Mouse (Mus musculus) limb, embryonic 15.5 days (tissue): Measurements from ENCODE around the gene Tmem235. TPM values are rescaled to one million over a fixed set of nuclear protein-coding genes. Genes with fewer than 3 reads are reported as not detected.

Experiments
- ATAC-seq: fragments of 200-750 bp; cut with Nextera tagmentation; 2 replicates; pipeline ENCODE4 v1.8.0; 2017; ENCODE audit warnings: low read depth, moderate TSS enrichment; ENCODE audit not compliant: insufficient number of reproducible peaks, low FRiP score, low TSS enrichment
- H3K27ac ChIP-seq: fragments of 300-500 bp; sonication (generic); 2 replicates; pipeline ENCODE4 v1.5.1; 2015; ENCODE audit warnings: moderate library complexity, mild to moderate bottlenecking, inconsistent platforms
- H3K27me3 ChIP-seq: fragments of 300-500 bp; sonication (generic); 2 replicates; pipeline ENCODE4 v1.6.1; 2015; ENCODE audit warnings: inconsistent platforms
- H3K36me3 ChIP-seq: fragments of 300-500 bp; sonication (generic); 2 replicates; pipeline ENCODE4 v1.6.1; 2015; ENCODE audit warnings: inconsistent platforms
- H3K4me1 ChIP-seq: fragments of 300-500 bp; sonication (generic); 2 replicates; pipeline ENCODE4 v1.6.1; 2015; ENCODE audit warnings: inconsistent platforms
- H3K4me2 ChIP-seq: fragments of 300-500 bp; sonication (generic); 2 replicates; pipeline ENCODE4 v1.6.1; 2015; ENCODE audit warnings: mild to moderate bottlenecking, inconsistent platforms
- H3K4me3 ChIP-seq: fragments of 300-500 bp; sonication (generic); 2 replicates; pipeline ENCODE4 v1.5.1; 2015; ENCODE audit warnings: mild to moderate bottlenecking, inconsistent platforms
- H3K9ac ChIP-seq: fragments of 300-500 bp; sonication (generic); 2 replicates; pipeline ENCODE4 v1.6.1; 2015; ENCODE audit warnings: inconsistent platforms
- H3K9me3 ChIP-seq: fragments of 300-500 bp; sonication (generic); 2 replicates; pipeline ENCODE4 v1.6.1; 2016; ENCODE audit warnings: inconsistent platforms
- WGBS: fragments of 180-500 bp; shearing (Covaris S2); methylation state at CpG from one replicate; pipeline ENCODE4 v1.1.7; 2015; 5-methylcytosine and 5-hydroxymethylcytosine counted together
- polyA plus RNA-seq: library from polyadenylated mRNA; unstranded; fragments of >200 nt; fragmentation: Nextera tagmentation; extraction: Ambion mirVana; gene quantifications from 2 replicates; pipeline ENCODE4 v1.2.1, GENCODE M21; 2015

The Tmem235 gene
- polyA plus RNA-seq, 1 experiment from 2014 or later, result not detected

DNA sequence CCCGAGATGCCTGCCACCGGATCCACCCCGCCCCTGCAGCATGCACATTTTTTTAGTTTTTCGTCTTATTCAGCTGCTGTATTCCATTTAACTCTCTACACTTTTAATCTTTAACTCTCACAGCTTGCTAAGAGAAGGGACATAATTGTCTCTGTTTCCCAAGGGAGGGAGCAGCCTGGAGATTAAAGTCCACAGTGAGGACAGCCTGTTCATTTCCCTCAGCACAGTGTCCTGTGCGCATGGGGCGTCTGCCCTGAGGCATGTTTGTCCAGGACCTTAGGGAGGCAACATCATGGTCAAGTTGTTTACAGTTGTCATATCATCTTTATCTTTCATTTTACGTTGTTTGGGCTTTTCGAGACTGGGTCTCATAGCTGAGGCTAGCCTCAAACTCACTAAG, 26.5 kb upstream of the Tmem235 start:
- no peak for ATAC-seq
- H3K27ac ChIP-seq, result no peak overlapping the region
- no peaks in the 10 kb centered on the region for H3K36me3 ChIP-seq
- peaks cover 29% of the 10 kb centered on the region for H3K4me1 ChIP-seq
- 92% methylated on average over 8 of the region's 8 CpGs for WGBS
- H3K9me3 ChIP-seq, result no peaks in the 10 kb centered on the region
- no peak overlapping the region for H3K9ac ChIP-seq
- H3K27me3 ChIP-seq, result no peaks in the 10 kb centered on the region
- H3K4me3 ChIP-seq, result no peak overlapping the region
- H3K4me2 ChIP-seq, result no peak overlapping the region

- H3K4me1 ChIP-seq, result peaks cover 20% of the 10 kb centered on the region
- no peak overlapping the region for H3K9ac ChIP-seq
- ATAC-seq, result no peak
- no peak overlapping the region for H3K4me2 ChIP-seq
- H3K36me3 ChIP-seq, result no peaks in the 10 kb centered on the region
- no peak overlapping the region for H3K27ac ChIP-seq
- no peaks in the 10 kb centered on the region for H3K27me3 ChIP-seq
- WGBS, result 24% methylated on average over 13 of the region's 13 CpGs
- H3K9me3 ChIP-seq, result no peaks in the 10 kb centered on the region
- H3K4me3 ChIP-seq, result 0 out of 2 replicates have a peak overlapping the region, but pooled peaks have one; percentile 4
Observed at GRCm38 (mm10) chr11:117836306-117836705, 24.2 kb upstream of the Tmem235 start.

DNA sequence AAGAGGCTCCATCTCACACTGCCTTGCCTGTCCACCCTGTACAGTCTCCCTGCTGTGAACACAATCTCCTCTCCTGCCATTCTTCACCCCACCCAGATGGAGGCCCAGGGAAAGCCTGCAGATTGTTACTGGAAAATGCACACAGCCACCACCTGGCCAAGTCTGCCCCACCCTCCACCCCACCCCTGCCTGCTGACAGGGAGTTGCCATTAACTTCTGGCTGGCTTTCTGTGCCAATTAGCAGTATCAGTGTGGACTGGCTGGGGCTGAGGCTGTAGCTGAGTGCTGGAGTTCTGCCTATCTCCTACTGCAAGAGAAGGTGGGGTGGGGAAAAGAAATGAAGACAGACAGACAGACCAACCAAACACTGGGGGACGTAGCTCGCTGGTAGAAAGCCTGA, 22.0 kb upstream of the Tmem235 start:
- no peak overlapping the region for H3K4me3 ChIP-seq
- no peak overlapping the region for H3K4me2 ChIP-seq
- peaks cover 11% of the 10 kb centered on the region for H3K4me1 ChIP-seq
- H3K36me3 ChIP-seq, result no peaks in the 10 kb centered on the region
- no peaks in the 10 kb centered on the region for H3K9me3 ChIP-seq
- H3K27ac ChIP-seq, result peak overlapping the region; percentile 50; the same call in 1 of the 2 replicates
- H3K9ac ChIP-seq, result no peak overlapping the region
- H3K27me3 ChIP-seq, result no peaks in the 10 kb centered on the region
- 61% methylated on average over 2 of the region's 2 CpGs for WGBS
- 0 out of 2 replicates have a peak, but pooled peaks have one; percentile 31 for ATAC-seq

DNA sequence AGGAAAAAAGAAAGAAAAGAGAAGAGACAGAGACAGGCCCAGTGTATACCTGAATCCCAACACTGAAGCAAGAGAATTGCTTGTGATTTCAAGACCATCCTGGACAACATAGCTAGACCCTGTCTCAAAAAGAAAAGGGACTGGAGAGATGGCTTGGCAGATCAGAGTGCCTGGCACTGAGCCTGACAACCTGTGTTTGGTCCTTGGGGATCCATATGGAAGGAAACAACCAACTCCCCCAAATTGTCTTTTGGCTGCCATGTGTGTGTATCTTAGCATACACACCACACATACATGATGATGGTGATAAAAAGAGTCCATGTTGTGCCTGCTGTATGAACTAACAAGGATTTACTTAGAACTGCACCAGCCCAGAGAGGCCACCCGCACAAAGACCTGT, 21.5 kb upstream of the Tmem235 start:
- H3K27me3 ChIP-seq, result no peaks in the 10 kb centered on the region
- H3K36me3 ChIP-seq, result no peaks in the 10 kb centered on the region
- H3K27ac ChIP-seq, result peak overlapping the region; percentile 50; the same call in 1 of the 2 replicates
- ATAC-seq, result no peak
- H3K4me1 ChIP-seq, result peaks cover 11% of the 10 kb centered on the region
- H3K9ac ChIP-seq, result no peak overlapping the region
- no peak overlapping the region for H3K4me2 ChIP-seq
- no peak overlapping the region for H3K4me3 ChIP-seq
- H3K9me3 ChIP-seq, result no peaks in the 10 kb centered on the region
- WGBS, result 85% methylated on average over 1 of the region's 1 CpGs

GRCm38 (mm10) chr11:117840910-117841309, 19.6 kb upstream of the Tmem235 start:
- H3K36me3 ChIP-seq, result no peaks in the 10 kb centered on the region
- H3K4me1 ChIP-seq, result peaks cover 11% of the 10 kb centered on the region
- no peak overlapping the region for H3K4me2 ChIP-seq
- no peak overlapping the region for H3K27ac ChIP-seq
- no peak overlapping the region for H3K4me3 ChIP-seq
- H3K27me3 ChIP-seq, result no peaks in the 10 kb centered on the region
- H3K9ac ChIP-seq, result no peak overlapping the region
- WGBS, result 39% methylated on average over 1 of the region's 1 CpGs
- no peaks in the 10 kb centered on the region for H3K9me3 ChIP-seq
- ATAC-seq, result no peak

DNA sequence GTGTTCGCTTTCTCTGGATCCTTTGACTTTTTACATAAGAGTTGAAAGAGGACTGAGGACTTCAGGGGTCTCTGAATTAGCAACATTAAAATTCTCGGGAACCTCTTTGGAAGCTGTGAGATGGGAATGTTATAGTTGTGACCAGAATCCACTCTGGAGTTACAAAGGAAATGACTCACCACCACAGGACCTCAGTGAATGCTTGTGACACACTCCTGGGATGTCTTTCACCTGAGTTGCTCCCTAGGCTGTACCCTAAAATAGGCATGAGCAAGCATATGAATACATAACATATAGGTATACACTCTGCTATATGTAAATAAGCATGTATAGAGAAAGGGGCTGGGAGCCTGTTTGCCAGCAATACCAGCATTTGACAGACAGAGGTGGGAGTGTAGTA, 17.1 kb upstream of the Tmem235 start:
- Histone ChIP-seq H3K27ac (no peak overlapping the region), H3K4me2 (no peak overlapping the region), H3K4me1 (peaks cover 16% of the 10 kb centered on the region), H3K27me3 (no peaks in the 10 kb centered on the region), H3K36me3 (no peaks in the 10 kb centered on the region), H3K4me3 (no peak overlapping the region), H3K9ac (no peak overlapping the region), H3K9me3 (no peaks in the 10 kb centered on the region)
- no peak for ATAC-seq
- 82% methylated on average over 2 of the region's 2 CpGs for WGBS

DNA sequence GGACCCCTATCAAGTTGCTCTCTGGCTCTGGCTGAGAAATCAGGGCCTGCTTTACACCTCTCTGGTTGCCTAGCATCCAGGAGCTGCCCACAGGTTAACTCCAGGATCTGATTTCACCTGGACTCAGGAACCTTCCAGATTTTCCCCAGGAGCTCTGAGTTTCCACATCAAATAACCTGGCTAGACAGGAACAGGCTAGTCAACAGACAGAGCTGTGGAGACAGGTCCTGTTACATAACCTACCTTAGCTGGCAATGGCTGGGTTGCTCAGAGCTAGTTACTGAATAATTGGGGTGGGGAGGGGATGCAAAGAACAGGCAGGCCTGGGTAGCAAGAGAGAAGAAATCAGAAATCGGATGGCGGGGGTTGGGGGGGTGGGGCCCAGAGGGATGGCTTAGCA, 15.6 kb upstream of the Tmem235 start:
- Histone ChIP-seq H3K4me2 (no peak overlapping the region), H3K27ac (no peak overlapping the region), H3K4me3 (no peak overlapping the region), H3K4me1 (peaks cover 20% of the 10 kb centered on the region), H3K9ac (no peak overlapping the region), H3K27me3 (no peaks in the 10 kb centered on the region), H3K9me3 (no peaks in the 10 kb centered on the region), H3K36me3 (no peaks in the 10 kb centered on the region)
- 63% methylated on average over 2 of the region's 2 CpGs for WGBS
- no peak for ATAC-seq

GRCm38 (mm10) chr11:117845651-117846050, 14.9 kb upstream of the Tmem235 start:
- H3K4me1 ChIP-seq, result peaks cover 26% of the 10 kb centered on the region
- H3K27me3 ChIP-seq, result no peaks in the 10 kb centered on the region
- 81% methylated on average over 2 of the region's 2 CpGs for WGBS
- no peaks in the 10 kb centered on the region for H3K9me3 ChIP-seq
- no peak overlapping the region for H3K9ac ChIP-seq
- ATAC-seq, result no peak
- no peak overlapping the region for H3K4me2 ChIP-seq
- H3K4me3 ChIP-seq, result no peak overlapping the region
- H3K36me3 ChIP-seq, result no peaks in the 10 kb centered on the region
- no peak overlapping the region for H3K27ac ChIP-seq

DNA sequence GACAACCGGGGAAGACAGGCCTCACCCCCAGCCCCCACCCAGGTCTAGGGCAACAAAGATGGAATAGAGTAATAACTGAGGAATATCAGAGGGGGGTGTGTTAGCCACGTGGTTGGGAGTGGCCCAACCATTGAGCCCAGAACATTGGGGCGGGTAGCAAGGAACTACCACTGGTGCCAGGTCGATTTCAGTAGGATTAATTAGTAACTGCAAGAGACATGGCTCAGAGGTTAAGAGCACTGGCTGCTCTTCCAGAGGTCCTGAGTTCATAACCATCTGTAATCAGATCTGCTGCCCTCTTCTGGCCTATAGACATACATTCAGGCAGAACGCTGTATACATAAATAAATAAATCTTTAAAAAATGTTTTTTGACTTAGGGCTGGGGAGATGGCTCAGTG, 13.9 kb upstream of the Tmem235 start:
- no peak overlapping the region for H3K4me3 ChIP-seq
- no peak for ATAC-seq
- H3K27ac ChIP-seq, result no peak overlapping the region
- H3K9me3 ChIP-seq, result no peaks in the 10 kb centered on the region
- H3K4me1 ChIP-seq, result peaks cover 26% of the 10 kb centered on the region
- no peak overlapping the region for H3K9ac ChIP-seq
- 47% methylated on average over 5 of the region's 5 CpGs for WGBS
- H3K27me3 ChIP-seq, result no peaks in the 10 kb centered on the region
- H3K36me3 ChIP-seq, result no peaks in the 10 kb centered on the region
- H3K4me2 ChIP-seq, result no peak overlapping the region

- Histone ChIP-seq H3K9ac (0 out of 2 replicates have a peak overlapping the region, but pooled peaks have one; percentile 72), H3K27me3 (no peaks in the 10 kb centered on the region), H3K4me2 (peak overlapping the region; percentile 90), H3K36me3 (peaks cover 4% of the 10 kb centered on the region), H3K4me1 (peaks cover 26% of the 10 kb centered on the region), H3K4me3 (peak overlapping the region; percentile 70), H3K9me3 (no peaks in the 10 kb centered on the region), H3K27ac (peak overlapping the region; percentile 96)
- WGBS, result 65% methylated on average over 7 of the region's 7 CpGs
- ATAC-seq, result no peak
Observed at GRCm38 (mm10) chr11:117847593-117848215, 12.8 kb upstream of the Tmem235 start.

GRCm38 (mm10) chr11:117848271-117848984, 12.1 kb upstream of the Tmem235 start:
- H3K9ac ChIP-seq, result peak overlapping the region; percentile 72
- ATAC-seq, result peak; percentile 82

DNA sequence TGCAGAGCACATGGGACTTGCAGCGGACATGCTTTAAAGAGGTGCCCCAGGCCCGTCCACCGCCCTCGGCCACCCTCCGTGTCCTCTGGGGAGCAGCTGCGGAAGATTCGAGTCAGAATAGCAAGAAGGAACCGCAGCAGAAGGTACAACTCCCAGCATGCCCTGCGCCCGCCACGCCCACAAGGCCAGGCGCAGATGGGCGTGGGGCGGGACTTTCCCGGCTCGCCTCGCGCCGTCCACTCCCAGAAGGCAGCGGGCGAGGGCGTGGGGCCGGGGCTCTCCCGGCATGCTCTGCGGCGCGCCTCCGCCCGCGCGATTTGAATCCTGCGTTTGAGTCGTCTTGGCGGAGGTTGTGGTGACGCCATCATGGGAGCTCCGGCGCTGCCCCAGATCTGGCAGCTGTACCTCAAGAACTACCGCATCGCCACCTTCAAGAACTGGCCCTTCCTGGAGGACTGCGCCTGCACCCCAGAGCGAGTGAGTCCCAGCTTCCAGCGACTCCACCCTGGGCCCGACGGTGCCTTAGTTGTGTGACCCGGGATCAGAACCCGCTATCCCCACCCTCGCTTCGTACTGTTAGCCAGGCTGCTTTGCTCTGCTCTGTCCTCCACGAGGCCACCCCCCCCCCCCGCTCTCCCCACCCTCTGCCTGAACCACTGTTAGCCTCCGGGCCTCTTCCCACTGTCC, 11.4 kb upstream of the Tmem235 start, which contains the start of gene Birc5:
TSS of gene Birc5 (plus strand) at position 267 of the 687 bp plus-strand sequence.
- Histone ChIP-seq H3K9ac (peak within 1 kb of the TSS; percentile 72), H3K27ac (peak within 1 kb of the TSS; percentile 96), H3K4me2 (peak within 1 kb of the TSS; percentile 90), H3K4me3 (peak within 1 kb of the TSS; percentile 70), H3K36me3 (peaks cover 18% of the 10 kb centered on the region), H3K27me3 (no peaks in the 10 kb centered on the region), H3K9me3 (no peaks in the 10 kb centered on the region), H3K4me1 (peaks cover 26% of the 10 kb centered on the region)
- WGBS, result under 1% methylated on average over 51 of the region's 51 CpGs
- ATAC-seq, result peak; percentile 89

More at GRCm38 (mm10) chr11:117848271-117848984, 12.1 kb upstream of the Tmem235 start:
- no peaks in the 10 kb centered on the region for H3K27me3 ChIP-seq
- peak overlapping the region; percentile 70 for H3K4me3 ChIP-seq
- peaks cover 12% of the 10 kb centered on the region for H3K36me3 ChIP-seq
- H3K27ac ChIP-seq, result peak overlapping the region; percentile 96
- H3K9me3 ChIP-seq, result no peaks in the 10 kb centered on the region
- H3K4me1 ChIP-seq, result peaks cover 26% of the 10 kb centered on the region
- peak overlapping the region; percentile 90 for H3K4me2 ChIP-seq
- WGBS, result 3% methylated on average over 19 of the region's 19 CpGs
